ENCODE assay signal across 18 mouse cellular contexts in the genomic region with DNA sequence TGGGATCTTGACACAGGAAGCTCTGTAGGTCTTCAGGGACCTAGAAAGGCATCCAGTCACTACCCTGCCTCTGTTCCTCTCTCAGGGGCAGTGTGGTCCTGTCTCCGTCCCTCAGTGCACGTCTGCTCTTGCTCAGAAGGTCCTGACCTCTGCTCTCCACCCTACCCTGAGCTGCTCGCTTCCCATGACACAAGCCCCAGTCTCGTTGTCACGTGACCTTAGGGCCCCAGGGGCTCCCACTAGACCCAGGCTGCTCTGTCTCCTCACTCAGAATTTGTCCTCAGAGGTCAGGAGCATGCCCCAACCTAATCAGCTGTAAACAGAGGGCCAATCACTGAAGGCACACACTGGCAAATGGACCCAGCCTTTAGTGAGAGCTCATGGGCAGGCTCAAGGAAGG. TPM values are rescaled to one million over a fixed set of nuclear protein-coding genes. Genes with fewer than 3 reads are reported as not detected.
DNase-seq lines count a peak whose midpoint lies in the region; ATAC-seq lines count a peak whose summit lies in the region.
"Had no signal": no experiment of that assay in that cellular context is flagged by ENCODE, and none has a peak within 500 bp of the region (broad histone marks: within the 10 kb centered on the region; RNA-seq: fewer than 3 reads in every experiment).

No protein-coding gene starts in this region.

- H3K9me3 ChIP-seq in heart, embryonic 10.5 days, result no peaks in the 10 kb centered on the region
- H3K9me3 ChIP-seq in liver, embryonic 15.5 days (replicated peaks), result no peaks in the 10 kb centered on the region
- H3K9me3 ChIP-seq: limb, embryonic 15.5 days had no signal

- no peak overlapping the region for H3K4me3 ChIP-seq in heart, embryonic 10.5 days
- H3K4me3 ChIP-seq in liver, embryonic 15.5 days (replicated peaks), result no peak overlapping the region
- H3K4me3 ChIP-seq: erythroblast, embryonic 14.5 days; limb, embryonic 15.5 days had no signal

- no peaks in the 10 kb centered on the region for H3K36me3 ChIP-seq in heart, embryonic 10.5 days
- no peaks in the 10 kb centered on the region for H3K36me3 ChIP-seq in liver, embryonic 15.5 days (replicated peaks)
- H3K36me3 ChIP-seq: limb, embryonic 15.5 days had no signal

- no peak overlapping the region for H3K9ac ChIP-seq in liver, embryonic 15.5 days
- H3K9ac ChIP-seq: hindbrain, embryonic 14.5 days; limb, embryonic 15.5 days had no signal

- H3K27ac ChIP-seq in heart, embryonic 10.5 days, result peak overlapping the region; percentile 67; the same call in 1 of the 2 replicates
- no peak overlapping the region for H3K27ac ChIP-seq in liver, embryonic 15.5 days (replicated peaks)
- H3K27ac ChIP-seq: hindbrain, embryonic 14.5 days; kidney, postnatal 0 days; limb, embryonic 15.5 days had no signal

- WGBS in heart, embryonic 10.5 days, result 23% methylated on average over 5 of the region's 5 CpGs
- 39% methylated on average over 5 of the region's 5 CpGs for whole genome bisulfite sequencing in liver, embryonic 15.5 days (ENCODE audit: insufficient replicate concordance)

- peak; percentile 40; the same call in 1 of the 2 replicates for ATAC-seq in liver, embryonic 15.5 days (ENCODE audit: insufficient read depth)
- ATAC-seq in erythroblast, adult 5-6 weeks (replicated peaks; ENCODE audit: low FRiP score, poor library complexity, severe bottlenecking), result no peak
- ATAC-seq in monocyte, adult 5-6 weeks (replicated peaks; ENCODE audit: insufficient number of reproducible peaks, low FRiP score, low TSS enrichment, poor library complexity, severe bottlenecking), result no peak
- ATAC-seq: forebrain, embryonic 16.5 days; intestine, embryonic 16.5 days; midbrain, embryonic 16.5 days; Patski had no signal

- H3K4me1 ChIP-seq in heart, embryonic 10.5 days, result peaks cover 35% of the 10 kb centered on the region
- H3K4me1 ChIP-seq in liver, embryonic 15.5 days (replicated peaks), result 0 out of 2 replicates have a peak, but pooled peaks cover 5% of the 10 kb centered on the region

- no peak for DNase-seq in heart, embryonic 10.5 days (ENCODE audit: low spot score)
- DNase-seq in heart, adult 8-10 months (ENCODE audit: low spot score), result no peak
- peak; percentile 2 for DNase-seq in right cerebral cortex, postnatal 14 days
- DNase-seq in right cerebral cortex, adult 18-20 months, result no peak
- DNase-seq: cerebellum, adult 9-10 months; right cerebral cortex, postnatal 25 days had no signal

- H3K27me3 ChIP-seq in heart, embryonic 10.5 days (ENCODE audit: insufficient read depth, poor library complexity, severe bottlenecking), result no peaks in the 10 kb centered on the region
- no peaks in the 10 kb centered on the region for H3K27me3 ChIP-seq in liver, embryonic 15.5 days
- H3K27me3 ChIP-seq: limb, embryonic 15.5 days had no signal

- no peak overlapping the region for H3K4me2 ChIP-seq in liver, embryonic 15.5 days
- H3K4me2 ChIP-seq: hindbrain, embryonic 14.5 days; limb, embryonic 15.5 days had no signal

RNA-seq across cellular contexts. Expression of a gene that starts 29.5 kb away (rescaled TPM):
- 0.65 and 1.3 TPM in 2 replicates for polyA plus RNA-seq in heart, embryonic 10.5 days (2016; fragmentation: Nextera tagmentation; extraction: Ambion mirVana)
- 10 to 100 TPM; 19.4 to 26.8 (median 22.2) TPM for total RNA-seq in heart, adult 8-10 months (2022)
- polyA plus RNA-seq in liver, embryonic 15.5 days (2015; fragmentation: Nextera tagmentation; extraction: Ambion mirVana), result 0.25 and 0.38 TPM in 2 replicates
- total RNA-seq in erythroblast, adult 5-6 weeks (2015; ENCODE audit: low replicate concordance), result not detected in 2 replicates
- not detected in 2 replicates for total RNA-seq in erythroblast, adult 5-6 weeks (2017; ENCODE audit: low replicate concordance)
- 12.4 to 20.2 TPM (median 15.5 TPM) in 3 replicates for total RNA-seq in monocyte, adult 5-6 weeks (2017)
- total RNA-seq: granulocyte monocyte progenitor cell, adult 5-6 weeks had no signal
- polyA plus RNA-seq: Patski had no signal

Comparison
In these comparisons a context has a peak if more than half of its experiments do, and no peak if none do; other contexts are left out.
1. RNA of a gene that starts 29.5 kb away (total RNA-seq): 19.4 to 26.8 TPM in heart, adult 8-10 months and 12.4 to 20.2 TPM in monocyte, adult 5-6 weeks; not detected in erythroblast, adult 5-6 weeks; every median in the first group is over 10 times any median in the second.